Mouse (Mus musculus) embryonic fibroblast, embryonic 13.5 days (primary cell): ENCODE results near the gene Cplx3.

Source experiments
- CTCF ChIP-seq: IDR thresholded peaks from 2 replicates; pipeline ENCODE4 v1.5.1; 2011; ENCODE audit warnings: mild to moderate bottlenecking, control low read depth, low read length, moderate library complexity, borderline replicate concordance; ENCODE audit not compliant: insufficient read depth
- POLR2A ChIP-seq: IDR thresholded peaks from 2 replicates; pipeline ENCODE4 v1.6.1; 2011; ENCODE audit warnings: low read depth, mild to moderate bottlenecking, control low read depth, low read length, moderate library complexity

GRCm38 (mm10) chr9:57644442-57644943, 38.4 kb upstream of the Cplx3 start:
- no peak for TF ChIP-seq CTCF
- TF ChIP-seq POLR2A = no peak
